Mouse (Mus musculus) embryonic fibroblast, embryonic 13.5 days (primary cell): ENCODE measurements around the gene A1cf. TPM values are rescaled to one million over a fixed set of nuclear protein-coding genes. Genes with fewer than 3 reads are reported as not detected.

Experiments
- H3K27ac ChIP-seq: 2 replicates; pipeline ENCODE4 v1.5.1; 2012; ENCODE audit warnings: low read length, control low read depth, inconsistent platforms; ENCODE audit not compliant: insufficient read depth
- H3K4me1 ChIP-seq: 2 replicates; pipeline ENCODE4 v1.6.1; 2011; ENCODE audit warnings: low read length; ENCODE audit not compliant: control insufficient read depth, insufficient read depth
- H3K4me3 ChIP-seq: 2 replicates; pipeline ENCODE4 v1.5.1; 2011; ENCODE audit warnings: mild to moderate bottlenecking, control low read depth, low read length; ENCODE audit not compliant: insufficient read depth
- CTCF ChIP-seq: IDR thresholded peaks from 2 replicates; pipeline ENCODE4 v1.5.1; 2011; ENCODE audit warnings: mild to moderate bottlenecking, control low read depth, low read length, moderate library complexity, borderline replicate concordance; ENCODE audit not compliant: insufficient read depth
- POLR2A ChIP-seq: IDR thresholded peaks from 2 replicates; pipeline ENCODE4 v1.6.1; 2011; ENCODE audit warnings: low read depth, mild to moderate bottlenecking, control low read depth, low read length, moderate library complexity
- polyA plus RNA-seq: library from polyadenylated mRNA; stranded (reverse); fragments of >200 nt; gene quantifications from 2 replicates; pipeline ENCODE4 v1.2.4, GENCODE M21; 2011; ENCODE audit warnings: low read depth; ENCODE audit not compliant: missing spikeins, insufficient read length

The A1cf gene
- polyA plus RNA-seq, 1 experiment, result not detected

DNA sequence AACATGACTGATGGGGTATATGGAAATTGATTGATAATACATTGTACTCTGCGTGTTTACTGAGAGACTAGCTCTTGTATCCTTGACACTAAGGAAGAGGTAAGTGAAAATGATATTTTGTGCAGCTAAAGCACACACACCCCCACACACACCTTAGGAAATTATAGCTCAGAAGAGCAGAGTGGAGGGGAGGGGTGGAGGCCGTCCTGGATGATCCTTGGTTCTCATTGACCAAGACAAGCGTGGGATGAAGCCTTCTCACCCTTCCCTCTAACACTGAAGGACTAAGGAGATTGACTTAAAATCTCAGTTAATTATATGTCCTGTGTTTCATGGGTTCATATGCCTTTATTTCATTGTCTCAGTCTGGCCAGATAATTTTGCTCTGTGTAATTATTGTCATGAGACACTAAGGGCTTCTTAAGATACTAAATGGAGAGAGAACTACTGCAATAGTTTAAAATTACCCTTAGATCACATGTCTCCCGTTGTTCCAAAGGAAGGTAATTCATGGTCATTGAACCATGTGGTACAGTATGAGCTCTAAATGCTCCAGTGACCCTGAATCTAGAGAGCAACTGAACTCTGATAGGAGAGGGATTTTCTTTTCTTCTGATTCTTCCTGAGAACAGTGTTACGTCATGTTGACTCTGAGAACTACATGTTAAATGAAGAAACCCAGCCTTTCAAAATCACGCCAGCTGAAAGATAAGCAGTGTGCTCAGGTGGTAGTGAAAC, 55.2 kb downstream of the A1cf start:
- Histone ChIP-seq H3K4me1 (no peaks in the 10 kb centered on the region), H3K4me3 (no peak overlapping the region), H3K27ac (no peak overlapping the region)
- TF ChIP-seq POLR2A, result no peak
- TF ChIP-seq CTCF, result no peak

DNA sequence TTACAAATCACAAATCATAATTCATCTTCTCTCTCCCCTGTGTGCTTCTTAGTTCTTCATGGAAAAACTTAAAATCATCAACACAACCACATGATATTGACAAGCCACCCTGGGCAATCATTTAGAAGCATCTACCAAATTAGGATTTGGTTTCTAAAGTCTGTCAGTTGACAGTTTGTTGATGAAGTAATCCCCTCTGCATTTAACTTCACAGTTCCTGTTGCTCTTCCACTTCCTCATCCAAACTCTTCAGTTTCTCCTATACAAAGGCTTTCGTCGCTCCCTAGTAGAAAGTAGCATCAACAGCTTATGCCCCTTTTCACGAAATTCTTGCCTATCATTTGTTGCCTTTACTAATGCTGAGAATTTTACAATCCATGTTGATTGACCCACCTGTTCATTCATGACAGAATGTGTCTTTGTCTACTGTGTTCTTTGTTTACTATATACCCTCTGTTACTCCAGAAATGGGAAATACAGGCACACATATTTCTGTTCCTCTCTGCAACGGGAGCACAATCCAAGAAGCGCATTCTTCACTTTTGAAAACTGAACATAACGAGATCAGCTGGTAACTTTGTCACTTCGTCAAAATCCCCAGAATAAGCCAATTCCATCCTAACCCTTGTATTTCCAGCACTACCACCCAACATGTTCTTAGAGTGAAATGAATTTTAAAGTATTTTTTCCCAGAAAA, 82.4 kb downstream of the A1cf start:
- TF ChIP-seq POLR2A (no peak), CTCF (no peak)
- Histone ChIP-seq H3K4me1 (no peaks in the 10 kb centered on the region), H3K27ac (no peak overlapping the region), H3K4me3 (no peak overlapping the region)

DNA sequence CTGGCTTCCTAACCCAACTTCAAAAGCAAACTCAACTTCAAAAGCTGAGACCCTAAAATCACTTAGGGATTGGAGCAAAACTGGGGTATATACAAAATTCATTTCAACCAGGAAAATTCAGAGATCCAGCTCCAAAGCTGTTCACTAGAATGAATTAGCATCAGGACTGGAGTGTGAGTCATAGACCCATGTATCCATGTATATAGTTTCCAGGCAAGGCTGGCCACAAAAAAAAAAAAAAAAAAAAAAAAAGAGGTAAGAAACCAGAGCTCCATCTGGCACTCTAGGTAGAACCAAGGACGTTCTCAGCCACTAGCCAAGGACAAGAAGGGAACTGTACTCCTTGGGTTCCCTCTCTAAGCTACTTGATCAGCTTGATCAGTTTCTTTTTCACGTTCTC, 85.2 kb downstream of the A1cf start:
- TF ChIP-seq CTCF, result no peak
- TF ChIP-seq POLR2A, result no peak
- H3K4me3 ChIP-seq, result no peak overlapping the region
- no peak overlapping the region for H3K27ac ChIP-seq
- no peaks in the 10 kb centered on the region for H3K4me1 ChIP-seq

DNA sequence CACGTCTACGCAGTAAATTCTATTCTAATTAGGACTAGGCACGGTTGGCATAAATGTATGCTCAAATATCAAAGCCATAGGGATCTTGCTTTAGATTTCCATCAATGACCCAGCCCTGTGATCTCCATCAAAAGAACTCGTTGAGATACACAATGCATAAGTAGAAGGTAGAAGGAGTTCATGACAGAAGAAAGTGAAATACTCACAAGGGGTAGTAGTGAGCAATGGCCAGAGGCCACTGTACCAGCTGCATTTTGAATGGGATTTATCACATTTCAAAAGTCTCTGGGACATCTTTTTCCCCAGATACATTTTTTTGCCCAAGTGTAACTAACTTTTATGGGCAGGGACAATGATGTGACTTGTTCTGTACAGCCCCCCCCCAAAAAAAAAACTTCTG, 85.7 kb downstream of the A1cf start:
- H3K4me1 ChIP-seq, result no peaks in the 10 kb centered on the region
- TF ChIP-seq CTCF (no peak), POLR2A (no peak)
- H3K27ac ChIP-seq, result no peak overlapping the region
- no peak overlapping the region for H3K4me3 ChIP-seq

DNA sequence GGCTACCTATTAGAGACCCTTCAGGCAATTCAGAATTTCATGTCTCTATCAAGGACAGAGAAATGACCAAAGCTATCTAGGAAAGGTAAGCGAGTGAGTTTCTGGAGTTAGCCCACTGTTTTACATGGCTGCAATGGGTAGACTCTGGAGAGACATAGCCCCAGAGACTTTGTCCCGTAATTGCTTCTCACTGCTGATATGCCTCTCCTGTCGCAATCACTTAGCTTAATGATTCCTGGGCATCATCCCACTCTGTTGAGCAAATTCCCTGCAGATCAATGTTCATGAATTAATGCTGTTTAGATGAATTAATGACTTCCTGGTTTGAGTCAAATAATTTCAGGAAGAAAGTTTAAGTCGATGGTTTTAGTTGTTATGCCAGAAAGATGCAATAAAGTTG, 86.1 kb downstream of the A1cf start:
- no peak overlapping the region for H3K4me3 ChIP-seq
- H3K4me1 ChIP-seq, result no peaks in the 10 kb centered on the region
- no peak for TF ChIP-seq CTCF
- no peak for TF ChIP-seq POLR2A
- H3K27ac ChIP-seq, result no peak overlapping the region

DNA sequence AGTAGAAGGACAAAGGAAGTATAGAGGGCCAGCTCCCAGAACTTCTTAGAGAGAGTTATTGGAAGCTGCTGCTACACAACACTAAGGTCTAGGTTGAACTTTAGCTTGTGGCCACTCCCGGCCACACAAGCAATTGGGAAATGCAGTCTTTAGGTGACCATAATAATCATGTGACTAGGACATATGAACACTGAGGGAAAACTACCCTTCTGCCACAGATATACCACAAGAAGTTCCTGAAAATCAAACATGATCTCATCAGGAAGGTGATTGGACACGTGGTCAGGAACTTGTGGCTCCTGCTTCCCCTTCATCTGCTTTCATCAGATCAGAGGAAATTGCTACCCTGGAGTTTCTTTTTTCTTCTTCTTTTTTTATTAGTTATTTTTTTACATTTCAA, 87.8 kb downstream of the A1cf start:
- TF ChIP-seq POLR2A, result no peak
- TF ChIP-seq CTCF, result no peak
- H3K4me1 ChIP-seq, result no peaks in the 10 kb centered on the region
- no peak overlapping the region for H3K4me3 ChIP-seq
- H3K27ac ChIP-seq, result no peak overlapping the region

DNA sequence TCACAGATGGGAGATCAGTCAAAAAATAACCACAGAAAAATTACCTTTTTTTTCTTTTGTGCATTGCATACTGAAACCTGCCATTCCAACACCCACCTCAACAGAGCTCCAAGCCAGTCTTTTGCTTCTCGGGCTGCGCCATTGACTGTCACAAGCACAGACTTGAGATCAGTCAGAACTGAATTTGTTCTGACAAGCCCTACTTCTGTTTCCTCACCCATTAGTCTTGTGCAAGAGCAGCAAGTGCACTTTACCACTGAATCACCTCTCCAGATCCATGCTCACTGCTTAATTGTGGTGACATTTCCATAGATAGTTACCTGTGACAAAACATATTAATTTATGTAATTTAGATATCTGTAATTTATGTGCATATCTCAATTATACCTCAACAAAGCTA, 91.9 kb downstream of the A1cf start:
- no peaks in the 10 kb centered on the region for H3K4me1 ChIP-seq
- H3K4me3 ChIP-seq, result no peak overlapping the region
- no peak overlapping the region for H3K27ac ChIP-seq
- no peak for TF ChIP-seq POLR2A
- no peak for TF ChIP-seq CTCF

DNA sequence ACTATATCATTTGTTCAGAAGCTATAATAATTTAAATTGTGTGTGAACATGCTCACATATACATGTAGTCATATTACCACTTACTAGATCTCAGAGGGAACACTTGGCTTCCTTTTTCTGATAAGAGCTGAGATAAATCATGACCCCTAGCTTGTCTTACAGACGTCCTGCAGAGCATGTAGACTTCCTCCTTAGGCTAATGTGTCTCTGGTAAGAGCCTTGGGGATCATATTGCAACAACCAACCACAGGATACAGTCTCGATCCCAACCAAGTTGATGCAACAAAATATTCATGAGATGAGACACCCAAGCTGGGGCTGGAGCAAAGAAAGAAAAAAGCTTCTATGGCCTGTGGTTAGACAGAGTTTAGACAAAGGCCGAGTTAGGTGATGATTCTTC, 94.6 kb downstream of the A1cf start:
- no peak overlapping the region for H3K27ac ChIP-seq
- TF ChIP-seq CTCF (no peak), POLR2A (no peak)
- H3K4me3 ChIP-seq, result no peak overlapping the region
- no peaks in the 10 kb centered on the region for H3K4me1 ChIP-seq

DNA sequence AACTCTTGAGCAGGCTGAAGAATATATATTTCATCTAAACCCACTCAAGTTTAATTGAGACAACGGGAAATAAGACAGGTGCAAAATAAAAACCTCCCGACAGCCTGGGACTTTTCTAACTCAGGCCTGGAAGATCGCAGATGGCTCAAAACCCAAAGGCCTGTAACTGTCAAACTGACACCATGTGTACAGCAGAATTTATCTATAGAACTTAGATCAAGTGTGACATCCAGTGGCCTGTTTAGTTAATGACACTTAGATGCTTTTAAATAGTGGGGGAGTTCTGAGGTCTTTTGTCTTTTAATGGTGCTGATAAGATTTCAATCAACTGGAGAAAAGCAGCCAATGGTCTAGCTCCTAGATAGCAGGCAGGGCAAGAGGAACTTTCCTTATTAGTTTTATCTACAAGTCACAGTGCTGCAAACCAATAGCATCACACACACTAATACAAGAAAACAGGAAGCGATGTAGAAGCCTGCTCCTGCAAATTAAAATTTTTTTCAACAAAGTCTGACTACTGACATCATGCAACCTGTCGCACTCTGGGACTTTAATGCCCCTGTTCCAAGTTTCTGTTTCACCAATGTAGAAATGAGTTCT, 99.5 kb downstream of the A1cf start:
- Histone ChIP-seq H3K4me1 (no peaks in the 10 kb centered on the region), H3K4me3 (no peak overlapping the region), H3K27ac (no peak overlapping the region)
- TF ChIP-seq CTCF, result no peak
- TF ChIP-seq POLR2A, result no peak

DNA sequence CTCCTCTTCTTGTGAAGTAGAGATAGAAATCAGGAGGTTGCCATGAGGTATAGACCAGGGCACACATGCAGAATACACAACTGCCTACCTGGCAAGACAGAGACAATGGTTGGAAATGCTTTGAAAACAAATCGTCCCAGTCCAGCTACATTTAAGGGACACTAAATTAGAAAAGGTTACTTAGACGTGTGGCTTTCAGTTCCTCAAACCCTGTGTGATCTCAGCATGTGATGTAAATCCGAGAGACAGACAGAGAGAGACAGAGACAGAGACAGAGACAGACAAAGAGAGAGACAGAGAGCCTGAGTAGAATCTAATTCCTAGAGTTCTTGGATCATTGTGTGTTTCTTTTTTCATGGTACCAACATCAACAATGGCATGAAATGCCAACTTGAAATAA, 102.8 kb downstream of the A1cf start:
- Histone ChIP-seq H3K4me3 (no peak overlapping the region), H3K27ac (no peak overlapping the region), H3K4me1 (no peaks in the 10 kb centered on the region)
- TF ChIP-seq CTCF, result no peak
- no peak for TF ChIP-seq POLR2A
